Mouse (Mus musculus) small intestine, adult 2 months (tissue): ENCODE measurements at regions not wholly inside any gene's neighbourhood (a gene's known extent, or its start where the extent isn't known, plus 50 kb on each side); places are given as distances from the start of the nearest gene placed in this dataset.

Experiments used
- H3K27ac ChIP-seq: fragments of 200-500 bp; 2 replicates; pipeline ENCODE4 v1.5.1; 2012; ENCODE audit warnings: low read depth, low read length, control low read depth, inconsistent platforms; ENCODE audit not compliant: insufficient read depth
- H3K27me3 ChIP-seq: fragments of 200-500 bp; 2 replicates; pipeline ENCODE4 v1.6.1; 2012; ENCODE audit warnings: mild to moderate bottlenecking, moderate library complexity, low read length, inconsistent platforms; ENCODE audit not compliant: control insufficient read depth, insufficient read depth
- H3K36me3 ChIP-seq: fragments of 200-500 bp; 2 replicates; pipeline ENCODE4 v1.6.1; 2012; ENCODE audit warnings: mild to moderate bottlenecking, low read length, control low read depth, inconsistent platforms; ENCODE audit not compliant: control insufficient read depth, insufficient read depth
- H3K4me1 ChIP-seq: fragments of 200-500 bp; 2 replicates; pipeline ENCODE4 v1.6.1; 2012; ENCODE audit warnings: low read length, inconsistent platforms, mixed read lengths; ENCODE audit not compliant: control insufficient read depth, insufficient read depth, insufficient read length
- H3K4me3 ChIP-seq: fragments of 200-500 bp; 2 replicates; pipeline ENCODE4 v1.5.1; 2012; ENCODE audit warnings: low read depth, mild to moderate bottlenecking, control low read depth, inconsistent platforms, low read length, moderate library complexity
- CTCF ChIP-seq: fragments of 200-500 bp; IDR thresholded peaks from 2 replicates; pipeline ENCODE4 v1.5.1; 2012; ENCODE audit warnings: low read depth, mild to moderate bottlenecking, control low read depth, inconsistent platforms, low read length, moderate library complexity, mixed read lengths; ENCODE audit not compliant: insufficient replicate concordance, insufficient read length; ENCODE audit errors: extremely low read depth
- POLR2A ChIP-seq: fragments of 200-500 bp; IDR thresholded peaks from 2 replicates; pipeline ENCODE4 v1.6.1; 2012; ENCODE audit warnings: low read depth, mild to moderate bottlenecking, control low read depth, inconsistent platforms, low read length, moderate library complexity
- WGBS: fragments of 180-500 bp; shearing (Covaris S2); methylation state at CpG from one replicate; pipeline ENCODE4 v1.1.7; 2018; 5-methylcytosine and 5-hydroxymethylcytosine counted together

DNA sequence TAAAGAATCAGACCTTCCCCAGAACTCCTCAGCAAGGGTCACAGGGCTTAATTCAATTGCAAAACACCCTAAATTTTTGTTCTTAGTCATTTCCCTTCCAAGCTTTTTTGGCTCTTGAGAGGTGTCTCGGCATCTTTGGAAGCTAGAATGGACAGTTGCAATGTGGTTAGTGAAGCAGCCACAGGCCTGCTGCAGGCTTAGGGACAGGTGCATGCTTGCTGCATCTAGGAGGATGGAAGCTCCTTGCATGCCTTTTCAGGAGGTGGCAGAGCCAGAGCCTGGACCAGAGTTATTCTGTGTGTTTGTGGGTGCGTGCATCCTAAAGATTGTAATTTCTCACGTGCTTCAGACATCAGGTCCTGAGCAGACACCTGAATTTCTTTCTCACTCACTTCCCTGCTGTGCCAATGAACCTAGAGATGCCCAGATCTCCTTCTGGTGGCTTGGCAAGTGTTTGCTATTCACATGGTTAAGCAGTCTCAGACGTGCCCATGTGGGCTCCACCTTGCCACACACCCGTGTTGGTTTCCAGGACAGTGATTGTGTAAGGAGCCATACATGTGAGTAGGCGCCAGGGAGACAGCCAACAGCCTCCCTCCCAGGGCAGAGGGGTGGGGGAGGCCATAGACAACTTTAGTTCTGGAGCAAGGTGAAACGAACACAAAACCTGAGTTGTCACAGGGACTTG is 246.3 kb upstream of the Maf start:
- Histone ChIP-seq H3K4me1 (no peaks in the 10 kb centered on the region), H3K27ac (no peak overlapping the region), H3K4me3 (no peak overlapping the region), H3K36me3 (no peaks in the 10 kb centered on the region), H3K27me3 (no peaks in the 10 kb centered on the region)
- no peak for TF ChIP-seq POLR2A
- TF ChIP-seq CTCF = no peak
- 86% methylated on average over 7 of the region's 7 CpGs for WGBS

- WGBS = 26% methylated on average over 1 of the region's 1 CpGs
- Histone ChIP-seq H3K27ac (no peak overlapping the region), H3K27me3 (no peaks in the 10 kb centered on the region), H3K4me1 (no peaks in the 10 kb centered on the region), H3K36me3 (no peaks in the 10 kb centered on the region), H3K4me3 (no peak overlapping the region)
- no peak for TF ChIP-seq POLR2A
- TF ChIP-seq CTCF = no peak
Measured at GRCm38 (mm10) chr8:115952496-115952895, 244.9 kb upstream of the Maf start.

DNA sequence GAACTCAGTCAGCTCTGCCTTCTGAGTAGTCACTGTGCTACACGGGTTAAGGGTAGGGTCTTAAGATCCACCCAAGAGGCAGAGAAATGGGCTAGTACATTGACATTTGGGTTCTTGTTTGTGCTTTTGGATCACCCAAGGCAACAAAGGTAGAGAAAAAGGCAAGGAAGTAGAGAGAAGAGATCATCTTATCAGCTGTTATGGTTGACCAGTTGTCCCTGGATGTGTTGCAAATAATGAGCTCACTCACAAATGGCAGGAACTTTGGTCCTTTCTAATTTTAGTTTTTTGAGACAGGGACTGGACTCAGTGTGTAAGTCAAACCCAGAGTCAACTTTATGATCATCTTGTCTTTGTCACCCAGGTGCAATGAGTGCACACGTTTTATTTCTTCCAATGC is 241.3 kb upstream of the Maf start:
- TF ChIP-seq POLR2A = no peak
- H3K27ac ChIP-seq = no peak overlapping the region
- H3K27me3 ChIP-seq = no peaks in the 10 kb centered on the region
- no peaks in the 10 kb centered on the region for H3K4me1 ChIP-seq
- H3K4me3 ChIP-seq = no peak overlapping the region
- 91% methylated on average over 2 of the region's 2 CpGs for WGBS
- no peaks in the 10 kb centered on the region for H3K36me3 ChIP-seq

DNA sequence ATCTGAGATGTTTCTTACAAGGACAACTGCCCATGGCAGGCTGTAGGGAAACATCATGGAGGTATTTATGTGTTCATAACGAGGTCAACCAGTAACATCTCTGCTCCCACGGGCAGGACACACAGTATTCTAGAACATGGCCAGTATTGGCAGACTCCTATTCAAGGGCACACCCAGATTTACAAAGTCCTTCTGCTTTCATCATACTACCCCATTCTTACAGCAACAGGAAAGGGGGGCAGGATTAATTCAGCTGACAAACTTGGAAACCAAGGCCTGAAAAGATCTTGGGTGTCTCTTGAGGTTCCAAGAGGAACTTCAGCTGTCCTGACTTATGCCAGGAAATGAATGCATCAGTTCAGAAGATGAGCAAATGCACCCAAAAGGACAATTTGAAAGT is 240.4 kb upstream of the Maf start:
- H3K36me3 ChIP-seq = no peaks in the 10 kb centered on the region
- no peaks in the 10 kb centered on the region for H3K27me3 ChIP-seq
- H3K4me1 ChIP-seq = no peaks in the 10 kb centered on the region
- TF ChIP-seq POLR2A = no peak
- no peak for TF ChIP-seq CTCF
- H3K27ac ChIP-seq = no peak overlapping the region
- no peak overlapping the region for H3K4me3 ChIP-seq
- WGBS = 85% methylated on average over 2 of the region's 2 CpGs

DNA sequence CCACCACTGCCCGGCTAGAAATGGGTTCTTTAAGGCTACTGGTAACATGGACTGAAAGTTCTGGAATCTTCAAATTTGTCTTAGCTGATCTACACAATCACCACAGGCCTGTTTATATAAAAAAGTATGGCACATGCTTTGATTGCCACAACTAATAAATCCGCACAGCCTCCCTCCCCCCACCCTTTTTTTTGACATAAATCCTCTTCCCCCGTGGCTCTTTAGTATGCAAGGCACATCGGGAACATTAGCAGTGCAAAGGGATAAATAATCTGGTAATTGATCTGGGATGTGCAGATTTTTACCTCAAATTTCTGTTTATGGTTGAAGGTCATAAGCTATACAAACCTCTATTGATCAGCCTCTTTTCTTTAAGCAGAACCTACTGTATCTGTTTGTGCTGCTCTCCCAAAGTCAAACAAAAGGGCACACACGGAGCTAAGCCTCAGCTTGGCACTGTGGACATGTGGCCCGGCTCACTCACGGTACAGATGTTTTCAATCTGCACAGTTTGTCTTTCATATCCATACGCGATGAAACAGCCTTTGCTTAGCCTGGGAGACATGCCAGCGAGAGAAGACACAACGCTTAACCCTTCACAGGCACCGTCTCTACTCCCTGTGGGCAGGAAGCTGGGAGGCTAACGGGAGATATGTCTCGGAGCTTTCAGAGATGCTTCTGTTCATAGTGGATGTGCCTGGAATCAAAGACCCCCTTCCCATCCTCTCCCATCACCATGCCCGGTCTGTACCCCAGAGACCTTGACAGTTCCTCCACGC is 235.3 kb upstream of the Maf start:
- Histone ChIP-seq H3K4me1 (no peaks in the 10 kb centered on the region), H3K27ac (no peak overlapping the region), H3K27me3 (no peaks in the 10 kb centered on the region), H3K36me3 (no peaks in the 10 kb centered on the region), H3K4me3 (no peak overlapping the region)
- 52% methylated on average over 16 of the region's 16 CpGs for WGBS
- TF ChIP-seq POLR2A = no peak
- TF ChIP-seq CTCF = no peak

DNA sequence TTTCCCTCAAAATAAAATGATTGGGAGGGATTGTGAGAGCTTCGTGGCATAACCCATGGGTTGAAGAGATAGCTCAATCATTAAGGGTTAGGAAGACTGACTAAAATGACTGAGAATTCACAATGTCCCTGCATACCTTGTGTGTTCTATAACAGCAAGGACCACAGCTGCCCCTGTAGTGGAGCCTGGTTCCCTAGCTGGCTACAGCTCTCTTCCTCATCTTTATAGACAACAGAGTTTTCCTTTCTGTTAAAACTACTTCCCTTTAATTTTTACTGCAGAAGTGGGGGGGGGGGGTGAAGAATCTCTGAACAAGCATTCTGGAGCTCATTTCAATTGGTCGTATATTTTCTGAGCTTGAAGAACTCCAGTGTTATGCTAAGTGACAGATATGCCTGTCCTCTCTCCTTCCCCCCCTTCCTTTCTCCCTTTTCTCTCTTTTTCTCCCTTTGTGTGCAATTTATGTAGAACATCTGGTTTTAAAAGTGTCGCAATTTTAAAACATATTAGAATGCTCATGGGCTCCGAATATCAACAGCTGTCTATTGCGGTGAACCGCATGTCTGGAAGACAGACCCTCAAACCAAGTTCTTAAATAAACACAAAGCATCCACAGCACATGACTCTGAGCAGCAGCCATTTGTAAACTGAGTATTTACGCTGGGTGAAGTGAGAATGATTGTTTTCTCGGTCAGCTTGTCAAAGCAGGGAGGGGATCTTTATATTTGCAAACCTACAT is 222.0 kb upstream of the Maf start:
- WGBS = 59% methylated on average over 8 of the region's 8 CpGs
- H3K27ac ChIP-seq = no peak overlapping the region
- TF ChIP-seq POLR2A (no peak), CTCF (no peak)

GRCm38 (mm10) chr8:115921889-115922288 is 214.3 kb upstream of the Maf start:
- H3K36me3 ChIP-seq = no peaks in the 10 kb centered on the region
- H3K27me3 ChIP-seq = no peaks in the 10 kb centered on the region
- 92% methylated on average over 6 of the region's 6 CpGs for WGBS
- H3K4me3 ChIP-seq = no peak overlapping the region
- no peaks in the 10 kb centered on the region for H3K4me1 ChIP-seq
- TF ChIP-seq CTCF (no peak), POLR2A (no peak)
- no peak overlapping the region for H3K27ac ChIP-seq

More for the DNA sequence above, 222.0 kb upstream of the Maf start:
- no peaks in the 10 kb centered on the region for H3K27me3 ChIP-seq
- H3K4me1 ChIP-seq = no peaks in the 10 kb centered on the region
- no peak overlapping the region for H3K4me3 ChIP-seq
- H3K36me3 ChIP-seq = no peaks in the 10 kb centered on the region
